Mouse (Mus musculus) hindbrain, postnatal 0 days (tissue): ENCODE measurements around the gene Nrxn3. TPM values are rescaled to one million over a fixed set of nuclear protein-coding genes. Genes with fewer than 3 reads are reported as not detected.

Experiments used
- ATAC-seq: fragments of 200-750 bp; cut with Nextera tagmentation; 2 replicates; pipeline ENCODE4 v1.8.0; 2017; ENCODE audit warnings: mild to moderate bottlenecking, moderate TSS enrichment, moderate library complexity
- DNase-seq: peaks from one replicate; pipeline ENCODE4 v3.0.0-alpha.2; 2015; ENCODE audit warnings: low spot score
- H3K27ac ChIP-seq: fragments of 300-500 bp; sonication (generic); 2 replicates; pipeline ENCODE4 v1.5.1; 2014; ENCODE audit warnings: mild to moderate bottlenecking
- H3K27me3 ChIP-seq: fragments of 300-500 bp; sonication (generic); 2 replicates; pipeline ENCODE4 v1.6.1; 2014; ENCODE audit warnings: low read length, mixed read lengths; ENCODE audit not compliant: insufficient read depth
- H3K36me3 ChIP-seq: fragments of 300-500 bp; sonication (generic); 2 replicates; pipeline ENCODE4 v1.6.1; 2014; ENCODE audit warnings: low read length, mixed read lengths; ENCODE audit not compliant: insufficient read depth
- H3K4me1 ChIP-seq: fragments of 300-500 bp; sonication (generic); 2 replicates; pipeline ENCODE4 v1.6.1; 2014; ENCODE audit warnings: antibody characterized with exemption, low read length, mixed read lengths; ENCODE audit not compliant: insufficient read depth
- H3K4me2 ChIP-seq: fragments of 300-500 bp; sonication (generic); 2 replicates; pipeline ENCODE4 v1.6.1; 2014; ENCODE audit warnings: low read depth, mild to moderate bottlenecking, low read length, moderate library complexity, mixed read lengths
- H3K4me3 ChIP-seq: fragments of 300-500 bp; sonication (generic); 2 replicates; pipeline ENCODE4 v1.5.1; 2014; ENCODE audit warnings: low read length
- H3K9ac ChIP-seq: fragments of 300-500 bp; sonication (generic); replicated peaks from 2 replicates; pipeline ENCODE4 v1.6.1; 2014; ENCODE audit warnings: mild to moderate bottlenecking, low read length, moderate library complexity, mixed read lengths
- H3K9me3 ChIP-seq: fragments of 300-500 bp; sonication (generic); 2 replicates; pipeline ENCODE4 v1.6.1; 2016; ENCODE audit warnings: low read length, mixed read lengths
- CTCF ChIP-seq: IDR thresholded peaks from 2 replicates; pipeline ENCODE4 v1.5.1; 2016; ENCODE audit warnings: antibody characterized with exemption, control low read depth, low read depth
- WGBS: fragments of 180-500 bp; shearing (Covaris S2); extraction: QIAGEN DNeasy Blood & Tissue Kit; methylation state at CpG from one replicate; pipeline ENCODE4 v1.1.7; 2014; 5-methylcytosine and 5-hydroxymethylcytosine counted together
- polyA plus RNA-seq: library from polyadenylated mRNA; unstranded; fragments of >200 nt; fragmentation: Nextera tagmentation; extraction: Ambion mirVana; gene quantifications from 2 replicates; pipeline ENCODE4 v1.2.1, GENCODE M21; 2015
- total RNA-seq: library from RNA; depleted of rRNA; stranded (reverse); fragments of >200 nt; gene quantifications from 2 replicates; pipeline ENCODE4 v1.2.3, GENCODE M21; 2014

Nrxn3 gene
- total and polyA plus RNA-seq, 2 experiments from 2014 or later, result 87.8 to 103 TPM

- DNase-seq, result no peak
Observed at GRCm38 (mm10) chr12:90270763-90271379, 1548.2 kb downstream of the Nrxn3 start.

GRCm38 (mm10) chr12:90274621-90275236 lies 1552.1 kb downstream of the Nrxn3 start:
- Histone ChIP-seq H3K9ac (no peak overlapping the region), H3K27me3 (no peaks in the 10 kb centered on the region), H3K9me3 (no peaks in the 10 kb centered on the region), H3K36me3 (no peaks in the 10 kb centered on the region), H3K4me1 (0 out of 2 replicates have a peak, but pooled peaks cover 5% of the 10 kb centered on the region), H3K27ac (no peak overlapping the region), H3K4me3 (no peak overlapping the region), H3K4me2 (no peak overlapping the region)
- DNase-seq, result peak; percentile 78
- ATAC-seq, result peak; percentile 84
- 40% methylated on average over 7 of the region's 7 CpGs for WGBS
- TF ChIP-seq CTCF, result no peak

More at GRCm38 (mm10) chr12:90270763-90271379, 1548.2 kb downstream of the Nrxn3 start:
- Histone ChIP-seq H3K27me3 (no peaks in the 10 kb centered on the region), H3K4me1 (0 out of 2 replicates have a peak, but pooled peaks cover 5% of the 10 kb centered on the region), H3K27ac (no peak overlapping the region), H3K9me3 (no peaks in the 10 kb centered on the region), H3K4me2 (no peak overlapping the region), H3K4me3 (no peak overlapping the region), H3K36me3 (no peaks in the 10 kb centered on the region), H3K9ac (no peak overlapping the region)
- ATAC-seq, result no peak
- no peak for TF ChIP-seq CTCF

- Histone ChIP-seq H3K27me3 (no peaks in the 10 kb centered on the region), H3K9me3 (no peaks in the 10 kb centered on the region), H3K4me3 (no peak overlapping the region), H3K4me1 (no peaks in the 10 kb centered on the region), H3K27ac (no peak overlapping the region), H3K9ac (no peak overlapping the region), H3K36me3 (no peaks in the 10 kb centered on the region), H3K4me2 (no peak overlapping the region)
- DNase-seq (no peak), ATAC-seq (no peak)
- TF ChIP-seq CTCF, result no peak
- WGBS, result 88% methylated on average over 1 of the region's 1 CpGs
Observed at GRCm38 (mm10) chr12:90281236-90281635, 1558.6 kb downstream of the Nrxn3 start.

GRCm38 (mm10) chr12:90283022-90283421 lies 1560.3 kb downstream of the Nrxn3 start:
- Histone ChIP-seq H3K27ac (no peak overlapping the region), H3K4me1 (no peaks in the 10 kb centered on the region), H3K27me3 (no peaks in the 10 kb centered on the region), H3K36me3 (no peaks in the 10 kb centered on the region), H3K9ac (no peak overlapping the region), H3K4me2 (no peak overlapping the region), H3K9me3 (no peaks in the 10 kb centered on the region), H3K4me3 (no peak overlapping the region)
- 61% methylated on average over 5 of the region's 5 CpGs for WGBS
- TF ChIP-seq CTCF, result no peak
- ATAC-seq, result no peak
- DNase-seq, result no peak

GRCm38 (mm10) chr12:90302671-90303070 lies 1580.0 kb downstream of the Nrxn3 start:
- WGBS, result 66% methylated on average over 1 of the region's 1 CpGs
- Histone ChIP-seq H3K27ac (no peak overlapping the region), H3K4me2 (no peak overlapping the region), H3K36me3 (no peaks in the 10 kb centered on the region), H3K4me3 (no peak overlapping the region), H3K27me3 (no peaks in the 10 kb centered on the region), H3K9ac (no peak overlapping the region), H3K4me1 (no peaks in the 10 kb centered on the region), H3K9me3 (no peaks in the 10 kb centered on the region)
- peak; percentile 51 for DNase-seq
- no peak for ATAC-seq
- TF ChIP-seq CTCF, result no peak

GRCm38 (mm10) chr12:90331806-90332205 lies 1609.1 kb downstream of the Nrxn3 start:
- no peak overlapping the region for H3K4me2 ChIP-seq
- H3K27ac ChIP-seq, result no peak overlapping the region
- WGBS, result 92% methylated on average over 15 of the region's 15 CpGs
- H3K9me3 ChIP-seq, result no peaks in the 10 kb centered on the region
- ATAC-seq (no peak), DNase-seq (no peak)
- no peaks in the 10 kb centered on the region for H3K4me1 ChIP-seq
- no peak overlapping the region for H3K4me3 ChIP-seq
- no peak for TF ChIP-seq CTCF
- H3K9ac ChIP-seq, result no peak overlapping the region
- H3K36me3 ChIP-seq, result no peaks in the 10 kb centered on the region
- H3K27me3 ChIP-seq, result no peaks in the 10 kb centered on the region

GRCm38 (mm10) chr12:90332459-90332858 lies 1609.8 kb downstream of the Nrxn3 start:
- WGBS, result 88% methylated on average over 3 of the region's 3 CpGs
- no peak for TF ChIP-seq CTCF
- H3K4me3 ChIP-seq, result no peak overlapping the region
- no peaks in the 10 kb centered on the region for H3K9me3 ChIP-seq
- no peaks in the 10 kb centered on the region for H3K27me3 ChIP-seq
- no peaks in the 10 kb centered on the region for H3K4me1 ChIP-seq
- DNase-seq, result no peak
- H3K9ac ChIP-seq, result no peak overlapping the region
- no peak overlapping the region for H3K27ac ChIP-seq
- H3K36me3 ChIP-seq, result no peaks in the 10 kb centered on the region
- no peak for ATAC-seq
- H3K4me2 ChIP-seq, result no peak overlapping the region
